Mouse (Mus musculus): ENCODE measurements around the gene Mrpl53.

Mrpl53 gene

DNA sequence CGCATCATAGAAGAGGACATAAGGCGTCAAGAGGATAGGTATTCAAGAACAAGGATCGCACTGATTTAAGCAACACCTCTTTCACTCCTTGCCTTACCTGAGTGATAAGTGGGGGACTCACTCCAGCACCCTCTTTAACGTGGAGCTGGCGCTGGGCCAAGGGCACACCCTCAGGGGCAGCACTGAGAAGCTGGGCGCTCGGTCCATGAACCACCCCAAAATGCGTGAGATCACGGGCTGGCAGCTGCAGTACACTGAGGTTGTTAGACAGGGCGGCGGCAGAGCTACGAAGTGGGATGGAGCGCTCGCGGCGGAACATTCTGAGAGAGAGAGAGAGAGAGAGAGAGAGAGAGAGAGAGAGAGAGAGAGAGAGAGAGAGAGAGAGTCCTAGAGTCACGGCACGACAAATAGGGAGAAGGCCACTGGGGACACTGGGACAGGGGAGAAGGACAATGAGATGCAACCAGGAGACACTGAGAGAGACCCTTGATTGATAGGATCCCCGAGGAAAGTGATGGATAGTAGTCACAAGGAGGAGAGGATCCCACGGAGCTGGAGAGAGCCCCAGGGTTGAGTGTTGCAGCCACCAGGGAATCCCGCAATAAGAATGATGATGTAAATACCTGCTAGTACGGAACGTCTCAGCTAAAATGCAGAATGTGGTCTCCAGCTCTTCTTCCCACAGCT, 46.9 kb downstream of the Mrpl53 start:
- no peak for DNase-seq

- DNase-seq = peak; percentile 41
Measured at GRCm38 (mm10) chr6:83156259-83156684, 47.4 kb downstream of the Mrpl53 start, which contains the start of the genes Wdr54 and 1700003E16Rik. Gene Wdr54 (minus strand): TSS chr6:83156397. Gene 1700003E16Rik (plus strand): TSS chr6:83156404.

DNA sequence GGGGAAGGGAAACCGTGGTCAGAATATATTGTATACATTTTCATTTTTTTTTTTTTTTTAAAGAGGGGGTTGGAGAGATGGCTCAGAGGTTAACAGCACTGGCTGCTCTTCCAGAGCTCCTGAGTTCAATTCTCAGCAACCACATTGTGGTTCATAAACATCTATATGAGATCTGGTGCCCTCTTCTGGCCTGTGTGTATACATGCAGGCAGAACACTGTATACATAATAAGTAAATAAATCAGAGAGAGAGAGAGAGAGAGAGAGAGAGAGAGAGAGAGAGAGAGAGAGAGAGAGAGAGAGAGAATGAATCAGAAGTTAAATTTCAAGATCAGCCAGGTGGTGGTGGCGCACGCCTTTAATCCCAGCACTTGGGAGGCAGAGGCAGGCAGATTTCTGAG, 50.6 kb downstream of the Mrpl53 start:
- DNase-seq = peak; percentile 58

Measured in lung, postnatal 14 days (tissue).